Mouse (Mus musculus) C2C12 (cell line): ENCODE measurements around the gene Crispld2.

Source experiments
- CTCF ChIP-seq: IDR thresholded peaks from one replicate; pipeline ENCODE4 v1.5.1; 2011; ENCODE audit not compliant: control insufficient read depth, insufficient read depth, insufficient read length
- MAX ChIP-seq: IDR thresholded peaks from one replicate; pipeline ENCODE4 v1.6.1; 2011; ENCODE audit warnings: mild to moderate bottlenecking, control low read depth
- MYOD1 ChIP-seq: IDR thresholded peaks from one replicate; pipeline ENCODE4 v1.6.1; 2011; ENCODE audit warnings: low read depth; ENCODE audit not compliant: control insufficient read depth, insufficient read length
- USF1 ChIP-seq: IDR thresholded peaks from one replicate; pipeline ENCODE4 v1.6.1; 2011; ENCODE audit warnings: low read depth, mild to moderate bottlenecking, control low read depth, moderate library complexity

- TF ChIP-seq MAX (no peak), CTCF (no peak), MYOD1 (no peak), USF1 (no peak)
Measured at GRCm38 (mm10) chr8:120051006-120051405, 58.8 kb downstream of the Crispld2 start.
